Mouse (Mus musculus) ES-Bruce4 (cell line): ENCODE measurements at regions not wholly inside any gene's neighbourhood (a gene's known extent, or its start where the extent isn't known, plus 50 kb on each side); places are given as distances from the start of the nearest gene placed in this dataset.

Source experiments
- CTCF ChIP-seq: IDR thresholded peaks from one replicate; pipeline ENCODE4 v1.8.1; 2011; ENCODE audit warnings: low read depth, low read length
- POLR2A ChIP-seq: IDR thresholded peaks from one replicate; pipeline ENCODE4 v1.8.1; 2011; ENCODE audit warnings: low read length; ENCODE audit not compliant: insufficient read depth

GRCm38 (mm10) chr12:45442474-45442873 lies 368.0 kb upstream of the Stxbp6 start:
- TF ChIP-seq CTCF (no peak), POLR2A (no peak)
